ENCODE assay signal across 11 mouse cellular contexts in genomic region chr19:56438357-56439071, GRCm38 (mm10). TPM values are rescaled to one million over a fixed set of nuclear protein-coding genes. Genes with fewer than 3 reads are reported as not detected.
DNase-seq lines count a peak whose midpoint lies in the region; ATAC-seq lines count a peak whose summit lies in the region.
"Had no signal": no experiment of that assay in that cellular context is flagged by ENCODE, and none has a peak within 500 bp of the region (broad histone marks: within the 10 kb centered on the region; RNA-seq: fewer than 3 reads in every experiment).

No protein-coding gene starts in this region.

- peaks cover 45% of the 10 kb centered on the region for H3K36me3 ChIP-seq in kidney, embryonic 15.5 days
- H3K36me3 ChIP-seq in embryonic facial prominence, embryonic 14.5 days (ENCODE audit: control insufficient read depth, insufficient read depth, low read length), result peaks cover 18% of the 10 kb centered on the region; the same call in 1 of the 2 replicates
- peaks cover 30% of the 10 kb centered on the region for H3K36me3 ChIP-seq in intestine, embryonic 14.5 days (ENCODE audit: control insufficient read depth, insufficient read depth, low read length)

- H3K4me2 ChIP-seq in kidney, embryonic 15.5 days, result no peak overlapping the region
- H3K4me2 ChIP-seq in embryonic facial prominence, embryonic 14.5 days (ENCODE audit: low read depth, low read length), result no peak overlapping the region
- H3K4me2 ChIP-seq in intestine, embryonic 14.5 days (ENCODE audit: low read length), result no peak overlapping the region

- ATAC-seq in kidney, embryonic 15.5 days (replicated peaks; ENCODE audit: low FRiP score), result no peak
- ATAC-seq in embryonic facial prominence, embryonic 14.5 days (ENCODE audit: low read depth), result no peak; the same call in 1 of the 2 replicates
- ATAC-seq in intestine, embryonic 14.5 days (replicated peaks; ENCODE audit: low FRiP score, low TSS enrichment, low read depth), result no peak
- ATAC-seq: hindbrain, embryonic 16.5 days had no signal

- H3K9me3 ChIP-seq in kidney, embryonic 15.5 days (replicated peaks), result no peaks in the 10 kb centered on the region
- H3K9me3 ChIP-seq in embryonic facial prominence, embryonic 14.5 days (ENCODE audit: control insufficient read depth, low read length), result no peaks in the 10 kb centered on the region
- H3K9me3 ChIP-seq in intestine, embryonic 14.5 days (ENCODE audit: control insufficient read depth, low read length), result no peaks in the 10 kb centered on the region

- DNase-seq in kidney, adult 8-10 months, result no peak
- peak; percentile 27 for DNase-seq in embryonic facial prominence, embryonic 14.5 days (ENCODE audit: low spot score)
- DNase-seq in intestine, embryonic 14.5 days (ENCODE audit: low spot score), result no peak
- DNase-seq in lung, postnatal 14 days, result peak; percentile 40
- DNase-seq in Muller cell, postnatal 12 days (ENCODE audit: inconsistent ontology term), result no peak
- DNase-seq in right cerebral cortex, postnatal 25 days, result no peak
- no peak for DNase-seq in cerebellum, postnatal 4 days (ENCODE audit: low spot score in 2 of 2)

- no peaks in the 10 kb centered on the region for H3K27me3 ChIP-seq in kidney, embryonic 15.5 days
- no peaks in the 10 kb centered on the region for H3K27me3 ChIP-seq in embryonic facial prominence, embryonic 14.5 days (replicated peaks; ENCODE audit: control insufficient read depth, insufficient read depth, low read length)
- no peaks in the 10 kb centered on the region for H3K27me3 ChIP-seq in intestine, embryonic 14.5 days (replicated peaks; ENCODE audit: control insufficient read depth, insufficient read depth, low read length)

- H3K9ac ChIP-seq in kidney, embryonic 15.5 days, result no peak overlapping the region
- no peak overlapping the region for H3K9ac ChIP-seq in embryonic facial prominence, embryonic 14.5 days (ENCODE audit: low read depth, low read length)
- no peak overlapping the region for H3K9ac ChIP-seq in intestine, embryonic 14.5 days (ENCODE audit: low read length)

- WGBS in kidney, embryonic 15.5 days, result 59% methylated on average over 7 of the region's 7 CpGs
- WGBS in embryonic facial prominence, embryonic 14.5 days, result 73% methylated on average over 7 of the region's 7 CpGs
- 62% methylated on average over 7 of the region's 7 CpGs for WGBS in intestine, embryonic 14.5 days

- H3K27ac ChIP-seq in kidney, embryonic 15.5 days, result peak overlapping the region; percentile 42
- H3K27ac ChIP-seq in embryonic facial prominence, embryonic 14.5 days (replicated peaks; ENCODE audit: low read depth, low read length), result no peak overlapping the region; the same call in 1 of the 2 replicates
- peak overlapping the region; percentile 27; the same call in 1 of the 2 replicates for H3K27ac ChIP-seq in intestine, embryonic 14.5 days (ENCODE audit: low read depth)
- H3K27ac ChIP-seq: macrophage had no signal

- 0 out of 2 replicates have a peak, but pooled peaks cover 2% of the 10 kb centered on the region for H3K4me1 ChIP-seq in kidney, embryonic 15.5 days
- no peaks in the 10 kb centered on the region for H3K4me1 ChIP-seq in embryonic facial prominence, embryonic 14.5 days (ENCODE audit: control insufficient read depth, insufficient read depth, low read length)
- 0 out of 2 replicates have a peak, but pooled peaks cover 7% of the 10 kb centered on the region for H3K4me1 ChIP-seq in intestine, embryonic 14.5 days (replicated peaks; ENCODE audit: control insufficient read depth, insufficient read depth, low read length)

- H3K4me3 ChIP-seq in kidney, embryonic 15.5 days (replicated peaks), result no peak overlapping the region
- H3K4me3 ChIP-seq in embryonic facial prominence, embryonic 14.5 days (ENCODE audit: low read depth, low read length), result no peak overlapping the region
- no peak overlapping the region for H3K4me3 ChIP-seq in intestine, embryonic 14.5 days (ENCODE audit: low read depth, low read length)
- H3K4me3 ChIP-seq: myocyte had no signal

RNA-seq across cellular contexts. Expression of gene Plekhs1, which starts 22.9 kb away (rescaled TPM):
- 0.74 and 1.0 TPM in 2 replicates for polyA plus RNA-seq in kidney, embryonic 15.5 days (2015; fragmentation: Nextera tagmentation; extraction: Ambion mirVana)
- 0.81 and 0.86 TPM in 2 replicates for polyA plus RNA-seq in embryonic facial prominence, embryonic 14.5 days (2014; fragmentation: Nextera tagmentation; extraction: Ambion mirVana)
- polyA plus RNA-seq in intestine, embryonic 14.5 days (2014; fragmentation: Nextera tagmentation; extraction: Ambion mirVana), result 0.31 TPM in 2 replicates
- polyA plus RNA-seq: macrophage had no signal

RNA-seq across cellular contexts. Expression of gene Casp7, which starts 41.6 kb away (rescaled TPM):
- polyA plus RNA-seq in kidney, embryonic 15.5 days (2015; fragmentation: Nextera tagmentation; extraction: Ambion mirVana), result 26.1 and 27.0 TPM in 2 replicates
- 21.5 and 21.7 TPM in 2 replicates for polyA plus RNA-seq in embryonic facial prominence, embryonic 14.5 days (2014; fragmentation: Nextera tagmentation; extraction: Ambion mirVana)
- polyA plus RNA-seq in intestine, embryonic 14.5 days (2014; fragmentation: Nextera tagmentation; extraction: Ambion mirVana), result 27.1 and 30.9 TPM in 2 replicates

RNA-seq across cellular contexts. Expression of gene Nrap, which starts 48.7 kb away (rescaled TPM):
- polyA plus RNA-seq in kidney, embryonic 15.5 days (2015; fragmentation: Nextera tagmentation; extraction: Ambion mirVana), result 0.36 and 0.55 TPM in 2 replicates
- 6.3 and 9.6 TPM in 2 replicates for polyA plus RNA-seq in embryonic facial prominence, embryonic 14.5 days (2014; fragmentation: Nextera tagmentation; extraction: Ambion mirVana)
- polyA plus RNA-seq in intestine, embryonic 14.5 days (2014; fragmentation: Nextera tagmentation; extraction: Ambion mirVana), result 0.26 and 0.27 TPM in 2 replicates

Comparison
In these comparisons a context has a peak if more than half of its experiments do, and no peak if none do; other contexts are left out.
1. DNase-seq: peak in embryonic facial prominence, embryonic 14.5 days (single experiment) and lung, postnatal 14 days (single experiment); none in kidney, adult 8-10 months (0 of 2), intestine, embryonic 14.5 days (single experiment), Muller cell, postnatal 12 days (single experiment), right cerebral cortex, postnatal 25 days (single experiment) and cerebellum, postnatal 4 days (0 of 2).